Mouse (Mus musculus) G1E (cell line): ENCODE data around the gene Ppp2r3a. TPM values are rescaled to one million over a fixed set of nuclear protein-coding genes. Genes with fewer than 3 reads are reported as not detected.
A peak's percentile ranks its signal among the peaks of the same experiment; 100 is the strongest.

Experiments
- ATAC-seq: 2 replicates; pipeline ENCODE4 v1.8.0; 2016; ENCODE audit warnings: mild to moderate bottlenecking; ENCODE audit not compliant: insufficient number of reproducible peaks, poor library complexity, low FRiP score, severe bottlenecking; ENCODE audit errors: extremely low read depth
- DNase-seq: peaks from one replicate; pipeline ENCODE4 v3.0.0; 2012; ENCODE audit warnings: low spot score
- H3K27me3 ChIP-seq: 2 replicates; pipeline ENCODE4 v1.6.1; 2012; ENCODE audit warnings: mild to moderate bottlenecking, low read length, inconsistent platforms; ENCODE audit not compliant: insufficient read depth
- H3K36me3 ChIP-seq: replicated peaks from 2 replicates; pipeline ENCODE3; 2012; ENCODE audit warnings: mild to moderate bottlenecking, inconsistent platforms
- H3K4me1 ChIP-seq: 2 replicates; pipeline ENCODE4 v1.6.1; 2012; ENCODE audit warnings: low read depth, low read length, inconsistent platforms, mixed read lengths; ENCODE audit not compliant: insufficient read depth
- H3K4me3 ChIP-seq: 2 replicates; pipeline ENCODE4 v1.5.1; 2012; ENCODE audit warnings: low read depth, mild to moderate bottlenecking, inconsistent platforms, low read length, moderate library complexity, mixed read lengths
- H3K9me3 ChIP-seq: replicated peaks from 2 replicates; pipeline ENCODE4 v1.6.1; 2012; ENCODE audit warnings: inconsistent platforms
- CTCF ChIP-seq: IDR thresholded peaks from 2 replicates; pipeline ENCODE4 v1.5.1; 2012; ENCODE audit warnings: low read depth, low read length, inconsistent platforms, mixed read lengths
- GATA1 ChIP-seq: IDR thresholded peaks from 2 replicates; pipeline ENCODE4 v1.6.1; 2012; ENCODE audit warnings: borderline replicate concordance, low read length, inconsistent platforms, mixed read lengths
- GATA2 ChIP-seq: IDR thresholded peaks from 2 replicates; pipeline ENCODE4 v1.6.1; 2012; ENCODE audit warnings: low read depth, low read length, inconsistent platforms, borderline replicate concordance
- POLR2AphosphoS5 ChIP-seq: IDR thresholded peaks from 2 replicates; pipeline ENCODE4 v1.6.1; 2012; ENCODE audit warnings: low read depth, low read length, inconsistent platforms; ENCODE audit not compliant: insufficient replicate concordance
- TAL1 ChIP-seq: conservative IDR thresholded peaks from 2 replicates; pipeline ENCODE4 v1.6.1; 2012; ENCODE audit warnings: low read depth, low read length, inconsistent platforms, mixed read lengths
- polyA plus RNA-seq: library from polyadenylated mRNA; stranded (reverse); fragments of >175 nt; gene quantifications from 2 replicates; pipeline ENCODE4 v1.2.3, GENCODE M21; 2012
- total RNA-seq, 2 experiments: library from RNA; stranded (forward) in 1 of 2; stranded (reverse) in 1 of 2; fragments of 200-1000 nt in 1 of 2; fragments of >200 nt in 1 of 2; fragmentation: Nextera tagmentation in 1 of 2; gene quantifications; 2 replicates each; pipeline ENCODE4 v1.2.3; 2014 to 2017

Gene Ppp2r3a
- total and polyA plus RNA-seq, 3 experiments: 0.71 TPM; not detected in 2

- Histone ChIP-seq H3K9me3 (no peaks in the 10 kb centered on the region), H3K4me3 (no peak overlapping the region), H3K4me1 (no peaks in the 10 kb centered on the region), H3K36me3 (no peaks in the 10 kb centered on the region), H3K27me3 (no peaks in the 10 kb centered on the region)
- TF ChIP-seq TAL1: no peak
- no peak for TF ChIP-seq CTCF
- no peak for TF ChIP-seq GATA2
- TF ChIP-seq GATA1: no peak
- no peak for TF ChIP-seq POLR2AphosphoS5
- ATAC-seq (no peak), DNase-seq (no peak)
Measured at GRCm38 (mm10) chr9:101152872-101153271, 98.7 kb downstream of the Ppp2r3a start.

DNA sequence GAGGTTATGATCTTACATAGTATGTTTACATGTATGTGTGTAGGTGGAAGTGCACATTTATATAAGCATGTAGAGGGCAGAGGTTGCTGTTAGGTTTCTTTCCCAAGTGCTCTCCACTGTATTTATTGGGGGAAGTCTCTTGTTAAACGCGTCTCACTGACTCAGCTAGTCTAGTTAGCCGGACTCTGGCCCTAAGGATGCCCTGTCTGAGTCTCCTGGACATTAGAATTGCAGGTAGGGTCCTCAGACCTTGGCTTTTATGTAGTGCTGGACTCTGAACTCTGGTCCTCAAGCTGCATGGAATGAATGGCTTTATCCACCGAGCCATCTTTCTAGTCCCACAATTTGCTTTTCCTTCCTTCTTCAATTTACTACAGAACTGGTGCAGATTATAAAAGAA, 108.0 kb downstream of the Ppp2r3a start:
- no peak for ATAC-seq
- no peaks in the 10 kb centered on the region for H3K27me3 ChIP-seq
- DNase-seq: no peak
- no peaks in the 10 kb centered on the region for H3K4me1 ChIP-seq
- no peaks in the 10 kb centered on the region for H3K36me3 ChIP-seq
- H3K9me3 ChIP-seq: no peaks in the 10 kb centered on the region
- no peak overlapping the region for H3K4me3 ChIP-seq
- no peak for TF ChIP-seq TAL1
- TF ChIP-seq GATA2: no peak
- TF ChIP-seq POLR2AphosphoS5: no peak

- Histone ChIP-seq H3K4me3 (no peak overlapping the region; the same call in 1 of the 2 replicates), H3K9me3 (no peaks in the 10 kb centered on the region), H3K4me1 (peaks cover 14% of the 10 kb centered on the region), H3K27me3 (no peaks in the 10 kb centered on the region), H3K36me3 (peaks cover 3% of the 10 kb centered on the region)
- TF ChIP-seq TAL1 (peak; percentile 35), GATA1 (no peak)
- peak; percentile 61 for ATAC-seq
- peak; percentile 11 for DNase-seq
Measured at GRCm38 (mm10) chr9:101114182-101114884, 137.3 kb downstream of the Ppp2r3a start.

- no peak for ATAC-seq
Measured at GRCm38 (mm10) chr9:101113317-101113716, 138.3 kb downstream of the Ppp2r3a start.

DNA sequence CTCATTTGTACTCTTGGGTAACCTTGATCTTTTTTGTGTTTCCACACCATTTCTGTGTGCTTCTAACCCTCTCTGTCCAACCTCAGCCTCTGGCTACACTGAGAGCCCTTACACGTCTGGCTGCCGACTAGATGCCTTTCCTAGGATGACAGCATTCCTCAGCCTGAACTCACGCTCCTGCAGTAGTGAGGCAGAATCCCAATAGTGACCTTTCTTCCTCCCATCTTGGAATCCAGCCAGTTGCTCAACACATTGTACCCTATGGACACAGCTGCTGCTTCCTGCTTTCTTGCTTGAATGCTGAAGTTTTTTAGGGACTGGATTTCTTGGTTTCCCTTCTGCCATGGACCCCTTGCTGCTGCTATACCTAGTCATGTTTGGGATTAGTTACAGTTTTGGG, 141.6 kb downstream of the Ppp2r3a start:
- H3K27me3 ChIP-seq: no peaks in the 10 kb centered on the region
- ATAC-seq: no peak
- no peak for DNase-seq
- H3K36me3 ChIP-seq: peaks cover 20% of the 10 kb centered on the region
- H3K9me3 ChIP-seq: no peaks in the 10 kb centered on the region
- H3K4me1 ChIP-seq: peaks cover 13% of the 10 kb centered on the region
- no peak overlapping the region for H3K4me3 ChIP-seq
- TF ChIP-seq CTCF: no peak
- no peak for TF ChIP-seq GATA2
- no peak for TF ChIP-seq POLR2AphosphoS5
- no peak for TF ChIP-seq TAL1
- no peak for TF ChIP-seq GATA1

More at GRCm38 (mm10) chr9:101113317-101113716, 138.3 kb downstream of the Ppp2r3a start:
- Histone ChIP-seq H3K36me3 (peaks cover 3% of the 10 kb centered on the region), H3K9me3 (no peaks in the 10 kb centered on the region), H3K4me1 (peaks cover 14% of the 10 kb centered on the region), H3K27me3 (no peaks in the 10 kb centered on the region), H3K4me3 (no peak overlapping the region)
- DNase-seq: no peak
- TF ChIP-seq GATA2 (no peak), POLR2AphosphoS5 (no peak), CTCF (no peak), TAL1 (no peak), GATA1 (no peak)

DNA sequence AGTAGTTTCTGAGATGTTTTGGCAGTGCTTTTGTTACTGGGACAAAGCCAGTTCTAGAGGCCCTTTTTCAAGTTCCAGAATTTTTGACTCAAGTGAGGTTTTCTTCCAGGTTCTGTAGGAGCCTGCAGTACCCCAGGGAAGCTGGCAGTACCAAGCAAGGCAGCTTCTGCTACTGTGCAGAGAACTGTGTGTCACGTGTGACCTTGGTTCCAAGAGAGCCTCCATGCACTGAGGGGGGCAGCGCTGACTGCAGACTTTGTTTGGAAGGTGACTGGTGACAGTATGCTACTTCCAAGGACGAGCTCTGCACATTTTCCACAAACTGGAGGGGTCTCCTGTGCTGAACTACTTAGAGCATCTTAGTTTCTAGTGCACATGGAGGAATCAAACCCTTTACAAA, 144.2 kb downstream of the Ppp2r3a start:
- H3K4me1 ChIP-seq: no peaks in the 10 kb centered on the region; the same call in 1 of the 2 replicates
- TF ChIP-seq TAL1: no peak
- no peak for TF ChIP-seq POLR2AphosphoS5
- no peaks in the 10 kb centered on the region for H3K27me3 ChIP-seq
- no peak for ATAC-seq
- no peaks in the 10 kb centered on the region for H3K9me3 ChIP-seq
- H3K36me3 ChIP-seq: peaks cover 27% of the 10 kb centered on the region
- no peak overlapping the region for H3K4me3 ChIP-seq
- no peak for DNase-seq

- H3K27me3 ChIP-seq: no peaks in the 10 kb centered on the region
- peaks cover 43% of the 10 kb centered on the region for H3K36me3 ChIP-seq
- TF ChIP-seq GATA1: no peak
- no peak for TF ChIP-seq CTCF
- no peak for TF ChIP-seq POLR2AphosphoS5
- TF ChIP-seq TAL1: no peak
- TF ChIP-seq GATA2: no peak
- H3K9me3 ChIP-seq: no peaks in the 10 kb centered on the region
- DNase-seq: no peak
- ATAC-seq: no peak
- H3K4me3 ChIP-seq: no peak overlapping the region
- H3K4me1 ChIP-seq: peaks cover 11% of the 10 kb centered on the region; the same call in 1 of the 2 replicates
Measured at GRCm38 (mm10) chr9:101105735-101106134, 145.9 kb downstream of the Ppp2r3a start.
